Mouse (Mus musculus) midbrain, embryonic 16.5 days (tissue): ENCODE results near the gene Pphln1. TPM values are rescaled to one million over a fixed set of nuclear protein-coding genes. Genes with fewer than 3 reads are reported as not detected.

ENCODE experiments used
- ATAC-seq: fragments of 200-750 bp; cut with Nextera tagmentation; 2 replicates; pipeline ENCODE4 v1.8.0; 2017; ENCODE audit warnings: moderate TSS enrichment
- H3K27ac ChIP-seq: fragments of 300-500 bp; sonication (generic); 2 replicates; pipeline ENCODE4 v1.5.1; 2014; ENCODE audit warnings: mild to moderate bottlenecking, low read length, mixed read lengths
- H3K27me3 ChIP-seq: fragments of 300-500 bp; sonication (generic); 2 replicates; pipeline ENCODE4 v1.6.1; 2014; ENCODE audit warnings: low read depth, low read length, mixed read lengths; ENCODE audit not compliant: control insufficient read depth, insufficient read depth
- H3K36me3 ChIP-seq: fragments of 300-500 bp; sonication (generic); 2 replicates; pipeline ENCODE4 v1.6.1; 2014; ENCODE audit warnings: mild to moderate bottlenecking, low read length, moderate library complexity, mixed read lengths; ENCODE audit not compliant: control insufficient read depth, insufficient read depth
- H3K4me1 ChIP-seq: fragments of 300-500 bp; sonication (generic); 2 replicates; pipeline ENCODE4 v1.6.1; 2014; ENCODE audit warnings: mild to moderate bottlenecking, low read length, mixed read lengths; ENCODE audit not compliant: control insufficient read depth, insufficient read depth
- H3K4me2 ChIP-seq: fragments of 300-500 bp; sonication (generic); 2 replicates; pipeline ENCODE4 v1.6.1; 2014; ENCODE audit warnings: mild to moderate bottlenecking, low read length, mixed read lengths
- H3K4me3 ChIP-seq: fragments of 300-500 bp; sonication (generic); 2 replicates; pipeline ENCODE4 v1.5.1; 2014; ENCODE audit warnings: low read depth, mild to moderate bottlenecking, low read length, moderate library complexity, mixed read lengths
- H3K9ac ChIP-seq: fragments of 300-500 bp; sonication (generic); 2 replicates; pipeline ENCODE4 v1.6.1; 2014; ENCODE audit warnings: low read depth, low read length, mixed read lengths
- H3K9me3 ChIP-seq: fragments of 300-500 bp; sonication (generic); replicated peaks from 2 replicates; pipeline ENCODE4 v1.6.1; 2014; ENCODE audit warnings: mild to moderate bottlenecking, low read length, mixed read lengths; ENCODE audit not compliant: control insufficient read depth, poor library complexity, severe bottlenecking
- WGBS: fragments of 180-500 bp; shearing (Covaris S2); extraction: QIAGEN DNeasy Blood & Tissue Kit; methylation state at CpG from one replicate; pipeline ENCODE4 v1.1.7; 2014; 5-methylcytosine and 5-hydroxymethylcytosine counted together
- polyA plus RNA-seq: library from polyadenylated mRNA; unstranded; fragments of >200 nt; fragmentation: Nextera tagmentation; extraction: Ambion mirVana; gene quantifications from 2 replicates; pipeline ENCODE4 v1.2.1, GENCODE M21; 2015

The Pphln1 gene
- polyA plus RNA-seq, 1 experiment from 2014 or later, result 37.2 TPM

GRCm38 (mm10) chr15:93381337-93381736 lies 16.8 kb upstream of the Pphln1 start:
- Histone ChIP-seq H3K36me3 (peaks cover 9% of the 10 kb centered on the region), H3K27ac (no peak overlapping the region), H3K4me1 (no peaks in the 10 kb centered on the region), H3K4me2 (no peak overlapping the region), H3K4me3 (no peak overlapping the region), H3K9ac (no peak overlapping the region), H3K27me3 (no peaks in the 10 kb centered on the region), H3K9me3 (no peaks in the 10 kb centered on the region)
- 76% methylated on average over 5 of the region's 5 CpGs for WGBS
- ATAC-seq, result no peak

DNA sequence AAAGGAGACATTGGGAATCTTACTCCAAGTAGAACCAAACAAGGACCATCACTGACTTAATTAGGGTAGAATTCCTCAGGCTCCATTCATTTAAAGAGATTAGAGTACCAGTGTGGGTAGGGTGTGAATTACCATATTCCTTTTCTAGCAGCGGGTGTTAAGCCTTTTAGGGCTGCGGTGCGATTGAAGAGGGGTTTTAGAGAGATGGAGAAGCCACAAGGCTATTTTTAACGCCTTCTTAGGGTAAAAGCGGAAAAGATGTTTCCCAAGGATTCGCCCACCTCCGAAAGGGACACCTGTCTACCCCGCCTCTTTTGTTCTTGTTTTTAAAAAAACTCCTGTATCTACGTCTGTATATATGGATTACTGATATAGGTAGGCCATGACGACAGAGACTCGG lies 881 bp upstream of the Pphln1 start:
- no peak for ATAC-seq
- H3K27ac ChIP-seq, result no peak overlapping the region
- peak overlapping the region; percentile 98 for H3K4me3 ChIP-seq
- peaks cover 6% of the 10 kb centered on the region for H3K36me3 ChIP-seq
- H3K27me3 ChIP-seq, result no peaks in the 10 kb centered on the region
- under 1% methylated on average over 11 of the region's 11 CpGs for WGBS
- no peaks in the 10 kb centered on the region for H3K9me3 ChIP-seq
- peak overlapping the region; percentile 93 for H3K9ac ChIP-seq
- H3K4me1 ChIP-seq, result peaks cover 28% of the 10 kb centered on the region
- peak overlapping the region; percentile 90 for H3K4me2 ChIP-seq

GRCm38 (mm10) chr15:93398699-93399540 lies 770 bp downstream of the Pphln1 start:
- Histone ChIP-seq H3K27me3 (no peaks in the 10 kb centered on the region), H3K36me3 (peaks cover 3% of the 10 kb centered on the region; the same call in 1 of the 2 replicates), H3K9ac (peak overlapping the region; percentile 93), H3K4me2 (peak overlapping the region; percentile 90), H3K9me3 (no peaks in the 10 kb centered on the region), H3K27ac (peak overlapping the region; percentile 90), H3K4me1 (peaks cover 28% of the 10 kb centered on the region), H3K4me3 (peak overlapping the region; percentile 98)
- WGBS, result under 1% methylated on average over 36 of the region's 36 CpGs
- peak; percentile 43 for ATAC-seq

- Histone ChIP-seq H3K4me2 (no peak overlapping the region), H3K36me3 (no peaks in the 10 kb centered on the region), H3K27me3 (no peaks in the 10 kb centered on the region), H3K9ac (no peak overlapping the region), H3K27ac (no peak overlapping the region), H3K4me1 (peaks cover 21% of the 10 kb centered on the region), H3K4me3 (no peak overlapping the region), H3K9me3 (no peaks in the 10 kb centered on the region)
- no peak for ATAC-seq
- WGBS, result 81% methylated on average over 4 of the region's 4 CpGs
These were observed 3.3 kb downstream of the Pphln1 start for GRCm38 (mm10) chr15:93401446-93401845.

- H3K9ac ChIP-seq, result no peak overlapping the region
- H3K4me2 ChIP-seq, result no peak overlapping the region
- no peak overlapping the region for H3K4me3 ChIP-seq
- peaks cover 11% of the 10 kb centered on the region for H3K4me1 ChIP-seq
- H3K27ac ChIP-seq, result no peak overlapping the region
- no peak for ATAC-seq
- no peaks in the 10 kb centered on the region for H3K9me3 ChIP-seq
- no peaks in the 10 kb centered on the region for H3K27me3 ChIP-seq
- no peaks in the 10 kb centered on the region for H3K36me3 ChIP-seq
- 98% methylated on average over 2 of the region's 2 CpGs for WGBS
These were observed 4.6 kb downstream of the Pphln1 start for GRCm38 (mm10) chr15:93402730-93403129.

- no peaks in the 10 kb centered on the region for H3K36me3 ChIP-seq
- H3K27me3 ChIP-seq, result no peaks in the 10 kb centered on the region
- no peak overlapping the region for H3K4me3 ChIP-seq
- H3K4me2 ChIP-seq, result no peak overlapping the region
- no peaks in the 10 kb centered on the region for H3K9me3 ChIP-seq
- ATAC-seq, result no peak
- no peak overlapping the region for H3K27ac ChIP-seq
- H3K4me1 ChIP-seq, result peaks cover 2% of the 10 kb centered on the region
- no peak overlapping the region for H3K9ac ChIP-seq
These were observed 6.7 kb downstream of the Pphln1 start for GRCm38 (mm10) chr15:93404849-93405248.

DNA sequence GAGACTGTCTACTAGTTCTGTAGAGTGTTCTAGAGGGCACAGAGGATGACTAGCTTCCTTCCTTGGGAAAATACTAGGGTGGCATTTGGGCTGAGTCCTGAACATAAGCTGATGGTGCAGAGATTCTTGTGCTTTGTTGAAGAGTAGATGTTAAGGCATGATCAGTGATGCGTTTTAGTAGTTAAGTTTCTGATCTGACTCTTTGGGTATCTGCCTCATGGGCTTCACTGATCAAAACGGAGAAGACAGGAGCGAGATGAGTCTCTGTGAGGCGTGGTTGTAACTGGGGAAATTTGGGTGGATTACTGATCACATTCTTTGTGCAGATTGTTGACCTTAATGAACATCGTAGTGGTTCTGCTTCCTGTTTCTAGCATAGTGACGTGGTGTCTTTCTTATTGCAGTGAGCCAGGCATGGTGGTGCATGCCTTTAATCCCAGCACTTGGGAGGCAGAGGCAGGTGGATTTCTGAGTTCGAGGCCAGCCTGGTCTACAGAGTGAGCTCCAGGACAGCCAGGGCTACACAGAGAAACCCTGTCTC lies 7.4 kb downstream of the Pphln1 start:
- Histone ChIP-seq H3K9ac (no peak overlapping the region), H3K27ac (no peak overlapping the region), H3K36me3 (no peaks in the 10 kb centered on the region), H3K4me1 (no peaks in the 10 kb centered on the region), H3K27me3 (no peaks in the 10 kb centered on the region), H3K9me3 (no peaks in the 10 kb centered on the region), H3K4me2 (no peak overlapping the region), H3K4me3 (no peak overlapping the region)
- no peak for ATAC-seq
- 96% methylated on average over 7 of the region's 7 CpGs for WGBS

DNA sequence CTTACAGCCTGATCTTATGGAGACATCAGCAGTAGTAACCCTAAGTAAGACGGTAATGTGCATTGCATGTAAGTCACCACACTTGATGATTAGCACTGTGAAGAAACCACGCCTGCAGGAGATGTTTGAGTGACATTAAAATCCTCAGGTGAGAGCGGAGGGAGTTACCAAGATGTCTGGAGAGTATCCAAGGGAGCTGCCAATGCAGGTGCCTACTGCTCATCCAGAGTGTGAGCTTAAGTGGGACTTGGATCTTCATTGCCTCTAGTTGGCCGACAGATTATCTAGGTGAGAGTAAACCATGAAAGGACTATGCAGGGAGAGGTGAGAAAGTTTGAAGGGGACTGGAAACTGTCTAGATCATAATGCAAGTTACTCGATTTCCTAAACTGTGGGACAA lies 8.3 kb downstream of the Pphln1 start:
- Histone ChIP-seq H3K9me3 (no peaks in the 10 kb centered on the region), H3K4me2 (no peak overlapping the region), H3K4me1 (no peaks in the 10 kb centered on the region), H3K27ac (no peak overlapping the region), H3K4me3 (no peak overlapping the region), H3K27me3 (no peaks in the 10 kb centered on the region), H3K36me3 (no peaks in the 10 kb centered on the region), H3K9ac (no peak overlapping the region)
- no peak for ATAC-seq
- WGBS, result 97% methylated on average over 5 of the region's 5 CpGs

GRCm38 (mm10) chr15:93412445-93412844 lies 14.3 kb downstream of the Pphln1 start:
- 94% methylated on average over 3 of the region's 3 CpGs for WGBS
- ATAC-seq, result no peak
- H3K36me3 ChIP-seq, result peaks cover 2% of the 10 kb centered on the region; the same call in 1 of the 2 replicates
- no peak overlapping the region for H3K4me2 ChIP-seq
- H3K27me3 ChIP-seq, result no peaks in the 10 kb centered on the region
- no peaks in the 10 kb centered on the region for H3K4me1 ChIP-seq
- H3K4me3 ChIP-seq, result no peak overlapping the region
- no peak overlapping the region for H3K27ac ChIP-seq
- H3K9ac ChIP-seq, result no peak overlapping the region
- H3K9me3 ChIP-seq, result no peaks in the 10 kb centered on the region
